Mouse (Mus musculus) heart, adult 2 months (tissue): Measurements from ENCODE around the gene Aftph. TPM values are rescaled to one million over a fixed set of nuclear protein-coding genes. Genes with fewer than 3 reads are reported as not detected.

Source experiments
- DNase-seq, 2 experiments: peaks; one replicate each; pipeline ENCODE4 v3.0.0; 2021
- H3K27ac ChIP-seq: fragments of 200-600 bp; 2 replicates; pipeline ENCODE4 v1.8.1; 2022
- H3K27me3 ChIP-seq: fragments of 200-500 bp; 2 replicates; pipeline ENCODE4 v1.6.1; 2012; ENCODE audit warnings: mild to moderate bottlenecking, low read length, inconsistent platforms, mixed read lengths; ENCODE audit not compliant: control insufficient read depth, insufficient read depth
- H3K36me3 ChIP-seq: fragments of 200-500 bp; 2 replicates; pipeline ENCODE4 v1.6.1; 2012; ENCODE audit warnings: low read length, inconsistent platforms; ENCODE audit not compliant: control insufficient read depth, insufficient read depth
- H3K4me1 ChIP-seq: fragments of 200-500 bp; 2 replicates; pipeline ENCODE4 v1.6.1; 2011; ENCODE audit warnings: low read length; ENCODE audit not compliant: control insufficient read depth, insufficient read depth
- H3K4me3 ChIP-seq: fragments of 200-600 bp; 2 replicates; pipeline ENCODE4 v1.8.1; 2022
- H3K79me2 ChIP-seq: fragments of 200-500 bp; replicated peaks from 2 replicates; pipeline ENCODE4 v1.6.1; 2012; ENCODE audit warnings: mild to moderate bottlenecking, inconsistent platforms, low read length, moderate library complexity, mixed read lengths; ENCODE audit not compliant: control insufficient read depth, insufficient read depth
- H3K9ac ChIP-seq: fragments of 200-500 bp; 2 replicates; pipeline ENCODE4 v1.6.1; 2012; ENCODE audit warnings: low read depth, mild to moderate bottlenecking, control low read depth, inconsistent platforms, low read length, mixed read lengths
- CTCF ChIP-seq: fragments of 200-600 bp; IDR thresholded peaks from 2 replicates; pipeline ENCODE4 v1.8.1; 2022; ENCODE audit warnings: antibody characterized with exemption, mild to moderate bottlenecking, moderate library complexity
- EP300 ChIP-seq: fragments of 200-500 bp; IDR thresholded peaks from 2 replicates; pipeline ENCODE4 v1.6.1; 2011; ENCODE audit warnings: low read depth, low read length, control low read depth; ENCODE audit not compliant: insufficient read depth
- POLR2A ChIP-seq: fragments of 200-500 bp; IDR thresholded peaks from 2 replicates; pipeline ENCODE4 v1.6.1; 2011; ENCODE audit warnings: mild to moderate bottlenecking, low read depth, low read length, control low read depth; ENCODE audit not compliant: insufficient read depth
- WGBS: fragments of 180-500 bp; shearing (Covaris S2); methylation state at CpG from one replicate; pipeline ENCODE4 v1.1.7; 2018; 5-methylcytosine and 5-hydroxymethylcytosine counted together
- intact Hi-C: fragments of 180-260 bp; cut with DNase I; formaldehyde crosslinking; loops from one replicate; pipeline ENCODE4 v1.15.1; 2025
- polyA plus RNA-seq: library from polyadenylated mRNA; depleted of rRNA; stranded (reverse); fragments of >200 nt; gene quantifications from 2 replicates; pipeline ENCODE4 v1.2.3, GENCODE M21; 2012
- total RNA-seq, 2 experiments: library from RNA; stranded (reverse); gene quantifications; 2 replicates each; pipeline ENCODE4 v1.2.3; 2021

Aftph gene
- total and polyA plus RNA-seq, 3 experiments: 18.9 to 22.7 (median 22.5) TPM

DNA sequence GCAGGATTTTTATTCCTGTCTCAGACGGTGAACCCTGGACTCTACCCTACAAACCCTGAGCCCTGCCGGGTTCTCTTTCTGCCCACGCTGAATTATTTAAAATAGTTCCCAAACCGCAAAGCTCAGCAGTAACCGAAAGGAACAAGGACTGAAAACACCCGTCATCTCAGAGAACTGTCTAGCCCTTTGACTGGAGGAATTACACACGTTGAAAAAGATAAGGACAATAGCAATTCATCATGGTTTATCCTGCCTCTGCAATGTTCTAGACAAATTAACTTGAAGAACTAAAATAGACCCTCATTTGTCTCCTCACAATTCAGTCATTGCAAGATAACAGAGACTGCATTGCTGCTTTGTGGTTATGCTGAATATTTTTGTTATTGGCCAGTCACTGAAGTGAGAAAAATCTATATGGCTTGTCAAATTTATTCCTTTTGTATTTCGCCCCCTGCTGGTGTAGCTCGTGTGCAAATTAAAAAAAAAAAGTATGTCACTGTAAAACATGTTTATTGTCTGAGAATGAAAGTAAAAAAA, 1.0 kb upstream of the Aftph start:
- Histone ChIP-seq H3K79me2 (no peaks in the 10 kb centered on the region; the same call in 1 of the 2 replicates), H3K27ac (peak overlapping the region; percentile 81), H3K4me3 (peak overlapping the region; percentile 60), H3K36me3 (no peaks in the 10 kb centered on the region), H3K27me3 (no peaks in the 10 kb centered on the region), H3K9ac (peak overlapping the region; percentile 79), H3K4me1 (peaks cover 2% of the 10 kb centered on the region; the same call in 1 of the 2 replicates)
- intact Hi-C loops: loop anchor here (2.0 to 5.0 kb wide), 3 partner anchors 40 to 288 kb away; no protein-coding TSS in a partner anchor
- WGBS: under 1% methylated on average over 9 of the region's 9 CpGs
- TF ChIP-seq POLR2A (no peak), CTCF (peak; percentile 89)
- DNase-seq: peak; percentile 38 to 44

DNA sequence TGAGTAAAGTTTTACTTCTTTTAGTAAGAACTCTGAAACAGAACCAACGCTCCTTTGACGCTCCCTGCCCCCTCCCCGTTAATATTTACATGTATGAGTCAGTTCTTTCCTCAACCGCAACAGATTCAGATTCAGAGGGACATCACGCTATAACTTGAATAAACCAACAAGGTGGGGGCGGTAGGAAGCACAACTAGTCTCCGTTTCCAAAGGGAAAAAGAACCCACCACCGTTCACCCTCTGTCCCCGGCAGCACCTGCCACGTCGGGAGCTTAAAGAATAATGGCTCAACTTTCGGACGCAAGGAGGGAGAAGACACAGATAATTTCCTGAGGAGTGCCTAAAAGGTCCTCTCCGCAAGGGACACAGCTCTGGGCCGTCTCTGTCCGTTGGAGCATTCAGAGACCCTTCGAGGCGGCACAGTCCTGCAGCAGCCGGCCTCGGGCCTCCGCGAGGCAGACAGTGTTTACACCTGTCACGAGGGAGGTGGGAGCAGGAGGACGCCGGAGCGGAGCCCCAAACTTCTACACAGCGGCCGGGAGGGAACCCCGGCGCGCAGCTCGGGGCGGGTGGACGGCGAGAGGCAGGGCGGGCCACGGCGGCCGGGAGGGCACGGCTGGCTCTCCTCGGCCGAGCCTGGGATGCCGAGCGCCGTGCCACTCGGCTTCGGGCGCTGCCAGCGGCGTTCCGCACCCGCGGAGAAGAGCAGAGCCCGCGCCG, 748 bp downstream of the Aftph start:
- H3K79me2 ChIP-seq: peaks cover 1% of the 10 kb centered on the region; the same call in 1 of the 2 replicates
- H3K27ac ChIP-seq: peak overlapping the region; percentile 81
- no peaks in the 10 kb centered on the region for H3K27me3 ChIP-seq
- peak overlapping the region; percentile 87 for H3K9ac ChIP-seq
- TF ChIP-seq POLR2A: no peak
- no peak for TF ChIP-seq CTCF
- no peak for TF ChIP-seq EP300
- no peak for DNase-seq
- peaks cover 2% of the 10 kb centered on the region; the same call in 1 of the 2 replicates for H3K4me1 ChIP-seq
- intact Hi-C loops: loop anchor here (2.0 to 5.0 kb wide), 4 partner anchors 38 to 198 kb away; partner anchors contain the start of gene Sertad2
- WGBS: under 1% methylated on average over 56 of the region's 56 CpGs
- H3K4me3 ChIP-seq: peak overlapping the region; percentile 60
- H3K36me3 ChIP-seq: no peaks in the 10 kb centered on the region

DNA sequence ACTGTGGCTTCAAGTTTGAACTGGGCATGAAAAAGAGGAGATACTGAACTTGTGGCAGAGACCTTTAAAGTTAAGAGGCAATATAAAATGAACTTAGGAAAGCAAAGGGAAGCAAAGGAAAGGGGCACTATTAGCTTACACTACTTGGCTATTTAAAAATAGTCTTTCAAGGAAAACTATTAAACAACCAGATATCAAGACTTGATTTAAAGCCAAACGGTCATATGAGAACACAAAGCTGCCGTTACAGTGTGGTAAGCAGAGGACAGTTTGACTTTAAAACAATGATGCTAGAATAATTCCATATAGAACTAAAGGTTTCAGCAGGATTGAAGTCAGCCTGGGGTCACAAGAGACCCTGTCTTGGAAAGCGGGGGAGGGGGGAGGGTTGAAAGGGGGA, 7.3 kb downstream of the Aftph start:
- intact Hi-C loops: no loop called here
- peak overlapping the region; percentile 56 for H3K27ac ChIP-seq
- WGBS: 26% methylated on average over 3 of the region's 3 CpGs

DNA sequence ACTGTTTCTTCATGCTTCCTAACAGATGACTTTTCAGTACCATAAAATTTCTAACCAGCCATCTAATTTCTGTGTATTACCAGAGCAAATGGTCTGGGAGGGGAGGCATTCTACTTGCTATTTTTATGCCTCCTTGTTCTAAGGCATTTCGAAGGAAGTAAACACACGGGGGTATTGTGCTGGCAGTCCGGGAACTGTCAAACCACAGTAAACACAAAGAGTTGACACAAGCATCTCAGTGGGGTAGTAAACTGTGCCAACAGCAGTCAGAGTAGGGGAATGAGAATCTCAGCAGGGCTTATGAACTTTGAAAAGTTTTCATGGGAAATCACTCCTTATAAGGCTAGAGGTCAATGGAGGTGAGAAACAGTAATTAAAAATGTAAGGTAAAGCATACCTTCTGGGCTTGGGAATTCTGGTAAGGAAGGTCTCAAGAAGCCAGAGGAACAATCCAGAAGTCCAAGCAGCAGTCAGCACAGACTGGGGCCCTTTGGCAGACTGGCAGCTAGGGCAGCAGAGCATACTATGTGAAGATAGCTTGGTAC, 7.8 kb downstream of the Aftph start:
- Histone ChIP-seq H3K9ac (no peak overlapping the region), H3K4me3 (no peak overlapping the region), H3K27me3 (no peaks in the 10 kb centered on the region), H3K36me3 (peaks cover 10% of the 10 kb centered on the region), H3K27ac (peak overlapping the region; percentile 56), H3K4me1 (peaks cover 6% of the 10 kb centered on the region), H3K79me2 (peaks cover 4% of the 10 kb centered on the region; the same call in 1 of the 2 replicates)
- intact Hi-C loops: no loop called here
- no peak for DNase-seq
- TF ChIP-seq POLR2A: no peak
- no peak for TF ChIP-seq EP300
- no peak for TF ChIP-seq CTCF
- WGBS: 17% methylated on average over 3 of the region's 3 CpGs

More for the DNA sequence above, 7.3 kb downstream of the Aftph start:
- Histone ChIP-seq H3K4me1 (peaks cover 6% of the 10 kb centered on the region), H3K4me3 (no peak overlapping the region), H3K27me3 (no peaks in the 10 kb centered on the region), H3K79me2 (peaks cover 4% of the 10 kb centered on the region; the same call in 1 of the 2 replicates), H3K36me3 (peaks cover 10% of the 10 kb centered on the region), H3K9ac (no peak overlapping the region)
- TF ChIP-seq POLR2A: no peak
- TF ChIP-seq CTCF: no peak
- no peak for TF ChIP-seq EP300
- DNase-seq: no peak

DNA sequence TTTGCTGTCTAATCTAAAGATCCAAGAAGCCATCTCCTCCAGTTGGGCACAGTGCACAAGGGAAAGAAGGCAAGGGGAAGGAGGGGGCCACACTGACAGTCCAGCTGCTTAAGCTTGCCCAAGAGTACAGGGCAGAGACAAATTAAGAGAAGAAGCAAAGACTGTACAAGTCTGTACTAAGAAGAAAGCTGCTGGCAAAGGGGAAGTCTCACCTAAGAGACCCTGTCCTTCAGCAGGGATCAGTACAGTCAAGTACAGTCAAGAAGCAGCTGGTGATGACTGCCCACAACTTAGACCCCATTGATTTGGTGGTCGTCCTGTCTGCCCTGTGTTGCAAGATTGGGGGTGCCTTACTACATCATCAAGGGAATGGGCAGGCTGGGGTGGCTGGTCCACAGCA, 12.0 kb downstream of the Aftph start:
- WGBS: 86% methylated on average over 1 of the region's 1 CpGs

DNA sequence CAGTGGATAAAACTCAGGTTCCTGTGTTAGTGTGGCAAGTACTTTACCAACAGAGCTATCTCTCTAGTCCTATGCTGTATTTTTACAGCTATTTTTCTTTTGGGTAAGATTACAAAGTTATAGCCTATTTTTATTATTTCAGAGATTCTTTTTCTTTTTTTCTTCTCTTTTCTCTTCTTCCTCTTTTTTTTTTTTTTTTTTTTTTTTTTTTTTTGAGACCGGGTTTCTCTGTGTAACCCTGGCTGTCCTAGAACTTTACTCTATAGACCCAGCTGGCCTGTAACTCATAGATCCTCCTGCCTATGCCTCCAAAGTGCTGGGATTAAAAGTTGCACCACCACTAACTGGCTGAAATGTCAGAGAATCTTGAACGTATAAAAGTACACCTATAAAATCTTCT, 13.3 kb downstream of the Aftph start:
- WGBS: 74% methylated on average over 2 of the region's 2 CpGs
- no peaks in the 10 kb centered on the region for H3K27me3 ChIP-seq
- no peak for TF ChIP-seq POLR2A
- no peak for TF ChIP-seq CTCF
- no peak for TF ChIP-seq EP300
- intact Hi-C loops: no loop called here
- peaks cover 22% of the 10 kb centered on the region for H3K36me3 ChIP-seq
- H3K4me1 ChIP-seq: no peaks in the 10 kb centered on the region; the same call in 1 of the 2 replicates
- H3K9ac ChIP-seq: no peak overlapping the region
- no peak overlapping the region for H3K27ac ChIP-seq
- no peak overlapping the region for H3K4me3 ChIP-seq
- DNase-seq: no peak
- peaks cover 2% of the 10 kb centered on the region; the same call in 1 of the 2 replicates for H3K79me2 ChIP-seq

More for the DNA sequence above, 12.0 kb downstream of the Aftph start:
- H3K79me2 ChIP-seq: peaks cover 2% of the 10 kb centered on the region; the same call in 1 of the 2 replicates
- peaks cover 5% of the 10 kb centered on the region for H3K4me1 ChIP-seq
- no peak for TF ChIP-seq CTCF
- no peak overlapping the region for H3K27ac ChIP-seq
- intact Hi-C loops: no loop called here
- DNase-seq: no peak
- H3K36me3 ChIP-seq: peaks cover 26% of the 10 kb centered on the region
- H3K4me3 ChIP-seq: no peak overlapping the region
- H3K9ac ChIP-seq: no peak overlapping the region
- no peaks in the 10 kb centered on the region for H3K27me3 ChIP-seq
